Mouse (Mus musculus): ENCODE data around the gene Cd80. TPM values are rescaled to one million over a fixed set of nuclear protein-coding genes. Genes with fewer than 3 reads are reported as not detected.
"Not testable (repeated sequence)": the region's sequence is repeated elsewhere in the genome, so short reads cannot be mapped to it uniquely, and the experiment has no call there.

Gene Cd80
- polyA plus RNA-seq, 1 experiment = 0.33 TPM

GRCm38 (mm10) chr16:38434295-38434795 lies 21.0 kb upstream of the Cd80 start:
- TF ChIP-seq CTCF (IDR thresholded peaks at IDR 0.05; ENCODE audit: borderline replicate concordance, extremely low read depth, insufficient read depth, insufficient read length) (no peak), POLR2A (IDR thresholded peaks at IDR 0.05; ENCODE audit: borderline replicate concordance, extremely low read depth, insufficient read depth, insufficient read length, poor library complexity, severe bottlenecking) (no peak)
- DNase-seq (ENCODE audit: low read depth) = no peak

DNA sequence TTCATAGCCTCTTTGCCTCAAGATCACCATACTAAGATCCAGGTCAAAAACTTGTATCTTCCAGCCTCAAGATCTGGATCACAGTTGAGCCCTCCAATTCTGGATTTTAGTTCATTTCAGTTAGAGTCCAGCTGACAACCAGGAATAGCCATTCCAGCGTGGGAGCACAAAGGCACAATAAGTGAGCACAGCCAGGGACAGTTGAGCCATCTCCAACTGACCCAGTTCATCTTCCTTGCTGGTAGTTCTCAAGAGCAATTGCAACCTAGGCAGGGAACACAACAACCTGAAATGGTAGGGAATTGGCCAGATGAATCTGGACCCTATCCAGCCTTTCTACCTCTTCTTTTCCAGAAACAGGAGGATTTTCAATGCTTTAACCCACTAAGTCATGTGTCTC lies 16.2 kb upstream of the Cd80 start:
- TF ChIP-seq POLR2A (IDR thresholded peaks at IDR 0.05; ENCODE audit: borderline replicate concordance, extremely low read depth, insufficient read depth, insufficient read length, poor library complexity, severe bottlenecking) = no peak
- no peak for TF ChIP-seq CTCF (IDR thresholded peaks at IDR 0.05; ENCODE audit: borderline replicate concordance, extremely low read depth, insufficient read depth, insufficient read length)
- DNase-seq (ENCODE audit: low read depth) = no peak

DNA sequence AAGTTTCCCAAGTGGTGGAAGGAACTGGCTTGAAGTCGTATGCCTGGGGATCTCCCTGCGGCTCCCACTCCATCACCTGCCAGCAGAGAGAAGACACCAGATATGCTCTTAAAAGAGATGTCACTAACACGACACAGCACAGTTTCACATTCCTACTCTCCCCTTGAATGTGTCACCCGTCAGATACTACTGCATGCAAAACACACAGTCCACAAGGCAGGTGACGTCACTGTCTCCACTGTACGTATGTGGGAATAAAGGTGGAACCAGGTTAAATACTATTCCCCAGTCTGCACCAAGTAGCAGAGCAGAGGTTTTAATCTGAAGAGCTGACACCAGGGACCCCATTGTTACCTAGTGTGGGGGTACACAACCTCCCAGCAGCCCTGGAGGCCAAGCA lies 15.0 kb upstream of the Cd80 start:
- DNase-seq (ENCODE audit: low read depth) = no peak
- TF ChIP-seq POLR2A (IDR thresholded peaks at IDR 0.05; ENCODE audit: borderline replicate concordance, extremely low read depth, insufficient read depth, insufficient read length, poor library complexity, severe bottlenecking) = no peak

GRCm38 (mm10) chr16:38441611-38442010 lies 13.8 kb upstream of the Cd80 start:
- TF ChIP-seq POLR2A (IDR thresholded peaks at IDR 0.05; ENCODE audit: borderline replicate concordance, extremely low read depth, insufficient read depth, insufficient read length, poor library complexity, severe bottlenecking) = no peak
- TF ChIP-seq CTCF (IDR thresholded peaks at IDR 0.05; ENCODE audit: borderline replicate concordance, extremely low read depth, insufficient read depth, insufficient read length) = no peak
- no peak for DNase-seq (ENCODE audit: low read depth)

DNA sequence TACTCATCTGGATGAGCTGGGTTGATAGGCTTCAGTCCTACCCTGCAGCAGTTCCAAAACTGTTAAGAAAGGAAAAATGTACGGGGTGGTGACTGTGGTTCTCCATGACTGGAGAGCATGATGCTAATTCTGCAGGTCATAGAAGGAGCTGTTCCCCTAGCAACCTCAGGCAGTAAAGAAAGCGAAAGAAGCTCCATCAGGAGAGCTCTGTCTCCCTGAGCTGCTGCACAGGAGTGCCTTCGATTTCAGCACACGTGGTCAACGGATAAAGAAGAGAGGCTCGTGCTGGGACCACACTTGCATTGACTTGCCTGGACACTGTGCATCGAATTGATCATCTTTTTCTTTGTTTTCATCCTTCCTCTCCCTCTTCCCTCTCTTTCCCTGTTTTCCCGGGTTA lies 13.1 kb upstream of the Cd80 start:
- DNase-seq (ENCODE audit: low read depth) = no peak
- TF ChIP-seq POLR2A (IDR thresholded peaks at IDR 0.05; ENCODE audit: borderline replicate concordance, extremely low read depth, insufficient read depth, insufficient read length, poor library complexity, severe bottlenecking) (no peak), CTCF (IDR thresholded peaks at IDR 0.05; ENCODE audit: borderline replicate concordance, extremely low read depth, insufficient read depth, insufficient read length) (no peak)

- TF ChIP-seq POLR2A (IDR thresholded peaks at IDR 0.05; ENCODE audit: borderline replicate concordance, extremely low read depth, insufficient read depth, insufficient read length, poor library complexity, severe bottlenecking) = no peak
- no peak for TF ChIP-seq CTCF (IDR thresholded peaks at IDR 0.05; ENCODE audit: borderline replicate concordance, extremely low read depth, insufficient read depth, insufficient read length)
- no peak for DNase-seq (ENCODE audit: low read depth)
These were observed 11.5 kb upstream of the Cd80 start for GRCm38 (mm10) chr16:38443721-38444464.

DNA sequence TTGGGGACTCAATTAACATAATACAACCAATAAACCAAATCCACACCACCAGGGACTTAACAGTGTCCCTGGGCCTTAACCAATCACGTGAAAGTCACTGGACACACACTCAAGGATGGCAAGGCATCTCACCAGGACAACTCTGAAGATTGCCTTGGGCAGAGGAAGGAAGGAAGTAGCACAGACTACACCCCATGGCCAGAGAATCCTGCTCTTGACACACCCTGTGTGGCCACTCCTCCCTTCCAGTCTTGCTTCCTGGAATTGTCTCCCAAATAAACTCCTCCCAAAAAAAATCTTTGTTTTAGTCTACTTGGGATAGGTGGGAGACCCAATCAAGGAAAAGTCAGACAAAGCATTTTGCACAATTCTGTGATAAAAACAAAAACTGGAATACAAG lies 10.3 kb upstream of the Cd80 start:
- DNase-seq (ENCODE audit: low read depth) = no peak
- no peak for TF ChIP-seq CTCF (IDR thresholded peaks at IDR 0.05; ENCODE audit: borderline replicate concordance, extremely low read depth, insufficient read depth, insufficient read length)
- TF ChIP-seq POLR2A (IDR thresholded peaks at IDR 0.05; ENCODE audit: borderline replicate concordance, extremely low read depth, insufficient read depth, insufficient read length, poor library complexity, severe bottlenecking) = no peak

GRCm38 (mm10) chr16:38445576-38445975 lies 9.8 kb upstream of the Cd80 start:
- DNase-seq (ENCODE audit: low read depth) = no peak
- no peak for TF ChIP-seq POLR2A (IDR thresholded peaks at IDR 0.05; ENCODE audit: borderline replicate concordance, extremely low read depth, insufficient read depth, insufficient read length, poor library complexity, severe bottlenecking)

GRCm38 (mm10) chr16:38446141-38446540 lies 9.2 kb upstream of the Cd80 start:
- not testable (repeated sequence) for DNase-seq (ENCODE audit: low read depth)

- no peak for TF ChIP-seq POLR2A (IDR thresholded peaks at IDR 0.05; ENCODE audit: borderline replicate concordance, extremely low read depth, insufficient read depth, insufficient read length, poor library complexity, severe bottlenecking)
- TF ChIP-seq CTCF (IDR thresholded peaks at IDR 0.05; ENCODE audit: borderline replicate concordance, extremely low read depth, insufficient read depth, insufficient read length) = no peak
- DNase-seq (ENCODE audit: low read depth) = no peak
These were observed 8.0 kb upstream of the Cd80 start for GRCm38 (mm10) chr16:38447366-38447765.

DNA sequence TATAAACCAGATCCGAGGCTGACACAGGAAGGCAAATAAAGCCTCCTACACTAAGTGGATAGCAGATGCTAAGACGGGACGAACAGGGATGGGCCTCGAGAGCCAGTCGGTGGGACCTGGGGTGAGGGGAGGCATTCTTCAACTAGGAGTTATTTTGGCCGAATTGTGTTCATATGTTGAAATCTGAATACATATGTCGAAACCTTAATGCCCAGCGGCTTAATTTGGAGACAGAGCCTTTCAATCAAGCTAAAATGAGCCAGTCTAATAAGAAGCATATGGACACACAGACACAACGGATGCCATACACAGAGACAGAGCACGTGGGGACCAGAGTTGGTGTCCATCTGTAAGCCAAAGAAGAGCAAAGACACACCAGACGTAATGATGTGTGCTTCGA lies 6.9 kb upstream of the Cd80 start:
- no peak for DNase-seq (ENCODE audit: low read depth)
- TF ChIP-seq POLR2A (IDR thresholded peaks at IDR 0.05; ENCODE audit: borderline replicate concordance, extremely low read depth, insufficient read depth, insufficient read length, poor library complexity, severe bottlenecking) = no peak
- TF ChIP-seq CTCF (IDR thresholded peaks at IDR 0.05; ENCODE audit: borderline replicate concordance, extremely low read depth, insufficient read depth, insufficient read length) = no peak

- DNase-seq (ENCODE audit: low read depth) = no peak
- no peak for TF ChIP-seq CTCF (IDR thresholded peaks at IDR 0.05; ENCODE audit: borderline replicate concordance, extremely low read depth, insufficient read depth, insufficient read length)
These were observed 4.7 kb upstream of the Cd80 start for GRCm38 (mm10) chr16:38450707-38451106.

Data from brain, embryonic 14.5 days (tissue).